8 mouse cellular contexts compared by ENCODE assay signal in genomic region chr13:95324626-95325079, GRCm38 (mm10). TPM values are rescaled to one million over a fixed set of nuclear protein-coding genes. Genes with fewer than 3 reads are reported as not detected.
A peak's percentile ranks its signal among the peaks of the same experiment; 100 is the strongest.
DNase-seq lines count a peak whose midpoint lies in the region; ATAC-seq and TF ChIP-seq lines count a peak whose summit lies in the region.

No protein-coding gene starts in this region.

- peak; percentile 9; the same call in 1 of the 2 replicates for ATAC-seq in common myeloid progenitor, adult 5-6 weeks (replicated peaks; ENCODE audit: low read depth, poor library complexity, severe bottlenecking)
- ATAC-seq in hindbrain, embryonic 11.5 days (ENCODE audit: low FRiP score), result peak; percentile 36
- ATAC-seq in megakaryocyte progenitor cell, adult 5-6 weeks (replicated peaks; ENCODE audit: poor library complexity), result peak; percentile 3; the same call in 1 of the 2 replicates

- in situ Hi-C loops in CH12.LX (cut with MboI; ENCODE audit: low pct_ligation_motif_present, low pct_unique_long_range_greater_than_20kb, low sequenced_read_pairs), result no loop called here

- H3K4me2 ChIP-seq in CH12.LX (ENCODE audit: insufficient read depth, low read depth, poor library complexity, severe bottlenecking), result peak overlapping the region; percentile 48
- H3K4me2 ChIP-seq in hindbrain, embryonic 11.5 days (replicated peaks; ENCODE audit: low read depth, low read length), result peak overlapping the region; percentile 83

- peaks cover 3 to 41% of the 10 kb centered on the region in 2 experiments; a peak in 3 of 4 replicates for H3K4me1 ChIP-seq in CH12.LX (ENCODE audit: control insufficient read depth in 1 of 2, insufficient read depth in 2 of 2)
- H3K4me1 ChIP-seq in hindbrain, embryonic 11.5 days (replicated peaks; ENCODE audit: control insufficient read depth, insufficient read depth, low read length), result 0 out of 2 replicates have a peak, but pooled peaks cover 4% of the 10 kb centered on the region

- H3K27me3 ChIP-seq in CH12.LX (replicated peaks), result no peaks in the 10 kb centered on the region
- no peaks in the 10 kb centered on the region for H3K27me3 ChIP-seq in hindbrain, embryonic 11.5 days (ENCODE audit: control insufficient read depth, insufficient read depth, low read length)

- TF ChIP-seq EP300 in CH12.LX (IDR thresholded peaks at IDR 0.05; ENCODE audit: low read length), result no peak

- peak overlapping the region; percentile 70 for H3K27ac ChIP-seq in CH12.LX (ENCODE audit: insufficient read depth, low read depth)
- H3K27ac ChIP-seq in hindbrain, embryonic 11.5 days (ENCODE audit: low read depth, low read length), result peak overlapping the region; percentile 78; the same call in 1 of the 2 replicates

- peaks cover 28% of the 10 kb centered on the region for H3K79me2 ChIP-seq in CH12.LX (replicated peaks; ENCODE audit: control insufficient read depth, extremely low read depth, insufficient read depth, poor library complexity, severe bottlenecking)

- TF ChIP-seq POLR2A in CH12.LX (IDR thresholded peaks at IDR 0.05; ENCODE audit: low read depth, low read length), result no peak

- WGBS in hindbrain, embryonic 11.5 days, result under 1% methylated on average over 22 of the region's 22 CpGs

- no peaks in the 10 kb centered on the region for H3K9me3 ChIP-seq in CH12.LX (replicated peaks; ENCODE audit: low read length)
- H3K9me3 ChIP-seq in hindbrain, embryonic 11.5 days (ENCODE audit: control insufficient read depth, low read length), result no peaks in the 10 kb centered on the region

- dilution Hi-C loops in CH12.LX (cut with MboI; ENCODE audit: extremely low pct_ligation_motif_present, extremely low pct_unique_long_range_greater_than_20kb, low sequenced_read_pairs), result no loop called here

- no peak for TF ChIP-seq CTCF in CH12.LX (conservative IDR thresholded peaks at IDR 0.05 in 1 of 2, IDR thresholded peaks at IDR 0.05 in 1 of 2; ENCODE audit: low read depth in 2 of 2, low read length in 2 of 2)

- peak; percentile 47 for DNase-seq in kidney, postnatal 10 days
- no peak for DNase-seq in kidney, adult 11 months
- DNase-seq in CH12.LX (ENCODE audit: extremely low read depth) (no peak), MN1 (ENCODE audit: low spot score) (no peak)
- no peak for DNase-seq in hindbrain, embryonic 11.5 days (ENCODE audit: low spot score)
- DNase-seq in retina, embryonic 14.5 days (ENCODE audit: low spot score), result no peak

- H3K36me3 ChIP-seq in CH12.LX (replicated peaks in 1 of 2; ENCODE audit: control insufficient read depth in 1 of 2, insufficient read depth in 1 of 2, low read length in 1 of 2), result peaks cover 0 to 19% of the 10 kb centered on the region in 2 experiments
- H3K36me3 ChIP-seq in hindbrain, embryonic 11.5 days (ENCODE audit: control insufficient read depth, insufficient read depth, low read length), result no peaks in the 10 kb centered on the region

- H3K9ac ChIP-seq in CH12.LX (ENCODE audit: insufficient read depth, low read depth), result peak overlapping the region; percentile 85
- peak overlapping the region; percentile 96 for H3K9ac ChIP-seq in hindbrain, embryonic 11.5 days (ENCODE audit: low read depth, low read length)

- peak overlapping the region; percentile 66 to 88 (median 85) for H3K4me3 ChIP-seq in CH12.LX (replicated peaks in 1 of 3; ENCODE audit: low read depth in 2 of 3, low read length in 2 of 3, poor library complexity in 1 of 3)
- peak overlapping the region; percentile 74 for H3K4me3 ChIP-seq in hindbrain, embryonic 11.5 days (ENCODE audit: low read depth, low read length)

- TF ChIP-seq RAD21 in CH12.LX (IDR thresholded peaks at IDR 0.05; ENCODE audit: low read depth, low read length), result no peak

TF ChIP-seq in CH12.LX, 34 proteins besides CTCF, POLR2A, EP300 and RAD21:
- TF ChIP-seq BHLHE40 (IDR thresholded peaks at IDR 0.05; ENCODE audit: low read depth, low read length), result peak; percentile 37; the same call in 1 of the 2 replicates
- TF ChIP-seq MAX (IDR thresholded peaks at IDR 0.05; ENCODE audit: low read length), result peak; percentile 58; the same call in 1 of the 2 replicates
- 0 out of 2 replicates have a peak, but pooled peaks have one; percentile 19 for TF ChIP-seq NELFE (IDR thresholded peaks at IDR 0.05; ENCODE audit: low read depth, low read length)
- 0 out of 2 replicates have a peak, but pooled peaks have one; percentile 11 for TF ChIP-seq ETS1 (conservative IDR thresholded peaks at IDR 0.05; ENCODE audit: low read depth, low read length)
- TF ChIP-seq MAZ (IDR thresholded peaks at IDR 0.05; ENCODE audit: low read depth, low read length), result no peak
- 0 out of 2 replicates have a peak, but pooled peaks have one; percentile 11 for TF ChIP-seq ELF1 (IDR thresholded peaks at IDR 0.05; ENCODE audit: low read depth, low read length)

RNA-seq across cellular contexts. Expression of gene Zbed3, which starts 1.2 kb away (rescaled TPM):
- total RNA-seq in CH12.LX (2012; rRNA removed), result 6.2 and 8.2 TPM in 2 replicates
- 7.6 and 9.0 TPM in 2 replicates for total RNA-seq in CH12.LX (2014; rRNA removed)
- polyA plus RNA-seq in CH12.LX (2012; ENCODE audit: insufficient read length, low read depth), result 40.2 and 50.3 TPM in 2 replicates
- 9.8 and 12.6 TPM in 2 replicates for total RNA-seq in common myeloid progenitor, adult 5-6 weeks (2017)
- 50.8 and 53.8 TPM in 2 replicates for polyA plus RNA-seq in hindbrain, embryonic 11.5 days (2014; fragmentation: Nextera tagmentation; extraction: Ambion mirVana)
- 37.9 and 45.4 TPM in 2 replicates for total RNA-seq in megakaryocyte progenitor cell, adult 5-6 weeks (2015)
- total RNA-seq in megakaryocyte progenitor cell, adult 5-6 weeks (2017), result 7.9 and 8.5 TPM in 2 replicates

RNA-seq across cellular contexts. Expression of gene Aggf1, which starts 50.5 kb away (rescaled TPM):
- total RNA-seq in CH12.LX (2012; rRNA removed), result 49.1 and 65.4 TPM in 2 replicates
- total RNA-seq in CH12.LX (2014; rRNA removed), result 47.3 and 52.0 TPM in 2 replicates
- 68.6 and 73.4 TPM in 2 replicates for polyA plus RNA-seq in CH12.LX (2012; ENCODE audit: insufficient read length, low read depth)
- total RNA-seq in common myeloid progenitor, adult 5-6 weeks (2017), result 56.7 and 63.6 TPM in 2 replicates
- polyA plus RNA-seq in hindbrain, embryonic 11.5 days (2014; fragmentation: Nextera tagmentation; extraction: Ambion mirVana), result 47.7 and 54.4 TPM in 2 replicates
- 31.9 and 34.5 TPM in 2 replicates for total RNA-seq in megakaryocyte progenitor cell, adult 5-6 weeks (2015)
- total RNA-seq in megakaryocyte progenitor cell, adult 5-6 weeks (2017), result 49.5 and 57.0 TPM in 2 replicates
